ENCODE assay signal across 9 mouse cellular contexts in genomic region chr12:45929760-45930150, GRCm38 (mm10).
DNase-seq lines count a peak whose midpoint lies in the region; ATAC-seq lines count a peak whose summit lies in the region.
"Had no signal": no experiment of that assay in that cellular context is flagged by ENCODE, and none has a peak within 500 bp of the region (broad histone marks: within the 10 kb centered on the region; RNA-seq: fewer than 3 reads in every experiment).

No protein-coding gene starts in this region.

- H3K4me1 ChIP-seq in kidney, embryonic 14.5 days (ENCODE audit: control insufficient read depth, insufficient read depth, low read length): no peaks in the 10 kb centered on the region
- no peaks in the 10 kb centered on the region for H3K4me1 ChIP-seq in liver, embryonic 11.5 days (replicated peaks; ENCODE audit: control insufficient read depth, insufficient read depth, low read length)

- H3K27ac ChIP-seq in kidney, embryonic 14.5 days (ENCODE audit: low read depth, low read length): no peak overlapping the region
- H3K27ac ChIP-seq in liver, embryonic 11.5 days (ENCODE audit: low read depth, low read length): no peak overlapping the region

- no peaks in the 10 kb centered on the region for H3K36me3 ChIP-seq in kidney, embryonic 14.5 days (ENCODE audit: control insufficient read depth, insufficient read depth, low read length)
- H3K36me3 ChIP-seq in liver, embryonic 11.5 days (ENCODE audit: control insufficient read depth, insufficient read depth, low read length): no peaks in the 10 kb centered on the region

- H3K4me2 ChIP-seq in kidney, embryonic 14.5 days (replicated peaks; ENCODE audit: low read depth, low read length): no peak overlapping the region
- H3K4me2 ChIP-seq in liver, embryonic 11.5 days: no peak overlapping the region

- no peaks in the 10 kb centered on the region for H3K27me3 ChIP-seq in kidney, embryonic 14.5 days (ENCODE audit: control insufficient read depth, insufficient read depth, low read length)
- H3K27me3 ChIP-seq in liver, embryonic 11.5 days (replicated peaks; ENCODE audit: control insufficient read depth, insufficient read depth, low read length): no peaks in the 10 kb centered on the region

- ATAC-seq in frontal cortex, adult (ENCODE audit: low TSS enrichment): peak; percentile 71
- no peak for ATAC-seq in inflammation-experienced regulatory T-cells, adult 6 months
- ATAC-seq in kidney, embryonic 14.5 days (ENCODE audit: low FRiP score, low TSS enrichment): no peak
- no peak for ATAC-seq in liver, embryonic 11.5 days (replicated peaks; ENCODE audit: low FRiP score)

- H3K9ac ChIP-seq in kidney, embryonic 14.5 days (ENCODE audit: low read depth, low read length): no peak overlapping the region
- no peak overlapping the region for H3K9ac ChIP-seq in liver, embryonic 11.5 days (ENCODE audit: low read depth, low read length)

- no peaks in the 10 kb centered on the region for H3K9me3 ChIP-seq in kidney, embryonic 14.5 days (ENCODE audit: control insufficient read depth, low read length)
- no peaks in the 10 kb centered on the region for H3K9me3 ChIP-seq in liver, embryonic 11.5 days (ENCODE audit: control insufficient read depth, low read length)

- no peak overlapping the region for H3K4me3 ChIP-seq in kidney, embryonic 14.5 days (ENCODE audit: low read length)
- H3K4me3 ChIP-seq in liver, embryonic 11.5 days (ENCODE audit: low read depth, low read length): no peak overlapping the region
- H3K4me3 ChIP-seq: myocyte had no signal

- 49% methylated on average over 3 of the region's 3 CpGs for WGBS in kidney, embryonic 14.5 days
- 38% methylated on average over 3 of the region's 3 CpGs for WGBS in liver, embryonic 11.5 days

- peak; percentile 3 for DNase-seq in lung, postnatal 10 days
- DNase-seq in lung, postnatal 36 days: no peak
- DNase-seq in cerebellum, adult 18-20 months: peak; percentile 3 to 22
- peak; percentile 34 for DNase-seq in mesoderm, embryonic 11.5 days (ENCODE audit: low read depth, low spot score)
- no peak for DNase-seq in liver, embryonic 11.5 days (ENCODE audit: low spot score)

Comparison
In these comparisons a context has a peak if more than half of its experiments do, and no peak if none do; other contexts are left out.
1. DNase-seq: peak in lung, postnatal 10 days (single experiment), cerebellum, adult 18-20 months (2 of 2) and mesoderm, embryonic 11.5 days (single experiment); none in lung, postnatal 36 days (single experiment) and liver, embryonic 11.5 days (single experiment).